Mouse (Mus musculus) adipocyte (in vitro differentiated cells): Measurements from ENCODE around the gene Cers6.

Experiments used
- DNase-seq: peaks from one replicate; pipeline ENCODE4 v3.0.0-alpha.2; 2016; ENCODE audit warnings: low spot score

Cers6 gene

GRCm38 (mm10) chr2:69119718-69120117, 258.5 kb downstream of the Cers6 start:
- DNase-seq: no peak

GRCm38 (mm10) chr2:69121681-69122080, 260.4 kb downstream of the Cers6 start:
- DNase-seq: no peak

GRCm38 (mm10) chr2:69125425-69125824, 264.2 kb downstream of the Cers6 start:
- DNase-seq: no peak

DNA sequence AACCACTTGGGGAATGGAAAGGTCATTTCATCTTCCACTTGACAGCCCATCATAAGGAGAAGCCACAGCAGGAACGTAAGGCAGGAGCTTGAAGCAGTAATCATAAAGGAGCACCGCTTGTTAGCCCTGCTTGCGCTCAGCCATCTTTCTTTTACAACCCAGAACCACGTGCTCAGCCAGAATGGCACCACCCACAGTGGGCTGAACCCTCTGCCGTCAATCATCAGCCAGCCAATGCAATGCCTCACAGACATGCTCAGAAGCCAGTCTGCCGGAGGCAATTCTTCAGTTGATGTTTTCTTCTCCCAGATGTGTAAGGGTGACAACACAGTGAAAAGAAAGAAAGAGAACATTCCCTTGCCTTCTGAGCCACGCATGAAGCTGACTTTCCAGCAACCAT, 267.1 kb downstream of the Cers6 start:
- no peak for DNase-seq

DNA sequence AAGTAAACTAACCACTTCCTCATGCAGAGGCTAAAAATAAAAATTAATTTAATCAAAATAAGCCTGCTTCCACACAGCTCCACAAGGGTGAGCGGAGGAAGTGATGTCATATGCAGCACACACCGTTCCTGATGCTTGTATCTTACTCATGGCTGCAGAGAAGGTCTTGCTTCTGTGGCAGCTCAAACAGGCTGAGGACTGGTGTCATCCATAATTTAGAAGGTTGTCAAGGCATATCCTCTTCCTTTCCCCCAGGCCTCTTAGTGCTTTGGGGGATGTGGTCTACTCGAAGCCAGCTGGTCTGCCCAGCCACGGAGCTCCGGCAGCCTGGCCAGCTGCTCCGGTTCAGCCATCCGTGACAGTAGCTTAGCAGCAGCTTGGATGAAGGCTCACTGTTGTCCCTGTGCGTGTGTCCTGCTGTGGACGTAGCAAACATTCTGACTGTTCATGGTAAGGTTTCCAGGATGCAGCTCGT, 267.7 kb downstream of the Cers6 start:
- no peak for DNase-seq

GRCm38 (mm10) chr2:69129425-69130210, 268.4 kb downstream of the Cers6 start:
- DNase-seq: no peak

GRCm38 (mm10) chr2:69132046-69132445, 270.8 kb downstream of the Cers6 start:
- no peak for DNase-seq

- no peak for DNase-seq
Observed at GRCm38 (mm10) chr2:69132488-69133040, 271.3 kb downstream of the Cers6 start.

DNA sequence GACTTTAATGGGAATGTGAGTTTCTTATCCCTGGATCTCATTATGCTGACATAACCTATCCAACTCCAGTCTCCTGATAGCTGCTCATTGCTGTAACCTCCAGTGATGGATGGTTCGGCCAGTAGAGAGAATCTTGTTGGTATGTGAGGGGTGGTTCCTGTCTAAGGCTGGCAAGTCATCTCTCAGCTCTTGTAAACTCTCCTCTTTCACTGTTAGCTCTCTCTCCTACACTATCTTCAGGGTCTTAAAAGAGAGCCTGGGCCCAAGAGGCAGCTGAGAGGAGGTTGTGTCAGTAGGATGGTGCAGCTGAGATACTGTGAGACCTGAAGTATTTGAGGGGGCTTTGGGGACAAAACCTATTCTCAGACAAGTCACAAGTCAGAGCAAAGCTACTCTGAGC, 272.9 kb downstream of the Cers6 start:
- no peak for DNase-seq

DNA sequence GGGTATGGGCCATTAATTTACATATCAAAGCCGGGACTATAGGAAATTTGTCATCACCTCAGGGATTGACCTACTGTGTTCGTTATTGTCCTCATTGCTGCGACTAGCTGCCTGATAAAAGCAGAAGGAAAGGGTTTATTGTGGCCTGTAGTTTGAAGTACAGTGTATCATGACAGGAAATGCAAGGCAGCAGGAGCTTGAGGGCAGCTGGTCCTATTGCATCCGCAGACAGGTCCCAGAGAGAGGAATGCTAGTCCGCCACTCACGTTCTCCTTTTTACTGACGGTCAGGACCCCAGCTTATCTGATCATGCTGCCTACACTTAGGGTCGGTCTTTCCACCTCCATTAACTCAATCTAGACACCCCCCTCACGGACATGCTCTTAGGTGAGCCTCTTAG, 273.7 kb downstream of the Cers6 start:
- no peak for DNase-seq

DNA sequence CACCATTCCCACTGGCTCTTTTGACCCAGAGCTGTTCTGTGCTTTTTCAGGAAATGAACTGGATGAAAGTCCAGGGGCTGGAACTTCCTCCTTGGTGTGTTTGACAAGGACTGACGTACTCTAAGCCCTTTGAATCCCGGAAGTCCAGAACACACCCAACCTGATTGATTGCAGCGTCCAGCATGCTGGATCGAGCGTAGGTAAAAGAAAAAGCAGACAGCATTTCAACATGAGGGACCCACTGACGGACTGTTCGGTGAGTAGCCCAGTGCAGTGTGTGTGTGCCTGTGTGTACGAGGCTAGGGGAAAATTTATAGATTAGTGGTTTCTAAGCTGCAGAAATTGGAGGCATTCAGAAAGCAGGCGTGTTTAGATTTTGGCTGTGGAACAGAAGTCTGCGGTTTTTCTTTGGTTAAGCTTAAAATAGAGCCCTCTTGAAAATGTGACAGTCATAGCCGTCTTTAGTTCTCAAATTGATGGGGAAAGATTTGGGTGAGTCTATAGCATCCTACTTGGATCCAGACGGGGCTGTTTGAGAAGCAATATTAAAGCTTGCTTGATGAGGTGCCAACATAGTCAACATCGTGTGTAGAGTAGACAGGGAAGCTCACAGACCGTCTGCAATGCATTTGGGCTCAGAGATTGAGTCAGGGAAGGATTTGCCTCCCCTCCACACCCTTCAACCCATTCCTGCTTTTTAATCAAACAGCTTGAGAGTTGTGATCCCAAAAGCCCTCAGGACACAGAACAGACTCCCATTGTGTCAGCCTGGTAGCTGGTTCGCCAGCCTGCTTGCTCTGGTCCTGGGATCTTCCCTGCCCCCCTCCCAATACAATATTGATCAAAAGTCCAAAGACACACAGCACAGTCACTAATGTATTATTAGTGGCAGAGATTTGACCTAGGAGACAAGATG, 274.7 kb downstream of the Cers6 start, which contains the start of gene Nostrin:
Gene Nostrin (plus strand): TSS at position 140 of the 916 bp plus-strand sequence.
- no peak for DNase-seq

DNA sequence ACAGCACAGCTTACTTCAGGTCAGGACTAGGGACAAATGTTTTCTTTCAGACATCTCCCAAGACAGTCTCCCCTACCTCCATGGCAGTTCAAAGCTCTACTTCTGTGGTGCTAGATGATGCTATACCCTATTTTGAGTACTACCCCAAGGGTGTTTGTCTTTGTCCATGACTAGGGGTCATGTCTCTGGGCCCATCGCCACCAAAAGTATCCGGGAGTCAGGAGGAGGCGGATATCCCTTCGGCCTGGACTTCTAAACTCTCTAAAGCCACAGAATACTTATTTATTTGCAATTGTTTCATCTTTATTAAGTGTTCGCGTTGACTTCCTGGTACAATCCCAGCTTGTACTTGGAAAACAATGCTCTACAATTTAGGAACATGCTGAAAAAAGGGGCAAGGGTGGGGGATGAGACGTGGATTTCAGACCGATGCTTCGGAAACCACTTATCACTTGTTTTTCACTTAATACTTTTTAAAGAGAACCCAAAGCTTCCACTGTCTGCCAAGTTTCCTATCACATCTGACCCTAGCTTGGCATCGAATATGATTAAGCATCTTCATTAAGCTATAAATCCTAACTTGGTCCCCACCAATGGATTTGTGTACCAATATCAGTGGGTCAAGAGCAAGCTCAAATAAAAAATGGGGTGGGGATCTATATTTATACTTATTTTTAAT, 276.3 kb downstream of the Cers6 start:
- no peak for DNase-seq

DNA sequence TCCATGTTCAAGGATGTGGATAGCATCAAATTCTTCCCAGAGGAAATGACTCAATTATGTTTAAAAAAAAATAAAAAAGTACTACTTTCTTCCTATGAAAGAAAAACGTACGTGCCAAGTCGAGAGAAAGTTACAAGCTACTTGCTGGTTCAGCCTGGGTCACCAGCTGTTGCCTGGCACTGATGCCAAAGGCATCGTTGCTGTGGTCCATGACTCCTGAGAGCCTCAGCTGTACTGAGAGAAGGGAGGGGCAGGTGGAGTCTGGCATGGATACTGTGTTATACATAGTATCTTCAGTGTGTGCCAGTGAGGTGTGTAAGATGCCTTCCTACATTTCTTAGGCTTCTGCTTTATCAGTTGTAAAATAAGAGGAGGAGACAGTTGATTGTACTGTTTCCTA, 277.5 kb downstream of the Cers6 start:
- no peak for DNase-seq

DNA sequence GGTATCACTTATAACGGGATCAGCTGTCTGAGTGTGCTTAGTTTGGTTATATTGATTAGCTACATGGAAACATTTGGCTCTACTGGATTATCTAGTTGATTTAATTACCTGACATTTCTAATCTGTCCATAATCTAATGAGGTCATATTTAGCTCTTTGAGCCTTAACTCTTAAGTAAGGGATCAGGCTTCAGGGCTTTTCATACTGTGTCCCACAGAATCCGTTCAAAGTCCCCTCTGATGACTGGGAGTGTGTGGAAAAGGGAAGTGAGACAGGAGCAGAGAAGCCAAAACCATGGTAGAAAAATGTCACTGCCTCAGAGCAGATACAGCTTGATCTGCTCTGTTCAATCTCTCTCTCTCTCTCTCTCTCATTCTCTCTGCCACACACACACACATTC, 279.0 kb downstream of the Cers6 start:
- DNase-seq: no peak

GRCm38 (mm10) chr2:69140816-69141215, 279.6 kb downstream of the Cers6 start:
- DNase-seq: no peak

DNA sequence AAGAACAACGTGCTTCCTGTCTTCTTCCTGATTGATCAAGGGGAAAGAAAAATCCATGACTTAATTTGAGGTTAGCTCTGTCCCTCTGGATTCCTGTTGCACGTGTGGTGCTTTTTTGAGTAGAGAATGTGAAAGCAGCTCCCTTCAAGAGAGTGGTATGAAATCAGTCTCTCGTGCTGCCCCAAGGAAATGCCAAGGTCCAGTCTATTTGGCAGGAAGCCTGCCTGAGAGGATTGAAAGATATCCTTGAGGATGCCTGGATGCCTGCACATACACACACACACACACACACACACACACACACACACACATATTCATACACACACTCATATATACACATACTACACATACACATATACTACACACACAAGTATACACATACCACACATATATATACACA, 287.4 kb downstream of the Cers6 start:
- DNase-seq: no peak

- DNase-seq: no peak
Observed at GRCm38 (mm10) chr2:69149154-69149553, 287.9 kb downstream of the Cers6 start.

- DNase-seq: no peak
Observed at GRCm38 (mm10) chr2:69150841-69151240, 289.6 kb downstream of the Cers6 start.

DNA sequence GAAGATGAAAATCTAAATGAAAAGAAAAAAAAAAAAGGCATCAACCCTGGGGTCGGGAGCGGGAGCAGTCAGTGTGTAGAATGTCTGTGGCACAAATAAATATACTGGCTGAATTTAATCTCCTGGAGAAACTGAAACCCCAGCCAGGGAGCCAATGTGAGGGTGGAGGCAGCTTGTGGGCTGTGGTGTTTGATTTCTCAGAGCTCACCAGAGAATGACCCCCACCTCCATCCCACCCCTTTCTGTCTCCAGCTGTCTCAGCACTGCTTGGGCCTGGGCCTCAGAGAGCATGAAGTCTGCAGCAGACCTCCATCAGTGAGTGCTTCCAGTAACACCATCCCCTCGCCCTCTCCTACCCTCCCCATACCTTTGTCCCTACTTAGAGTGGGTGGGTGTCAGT, 294.6 kb downstream of the Cers6 start:
- DNase-seq: no peak

DNA sequence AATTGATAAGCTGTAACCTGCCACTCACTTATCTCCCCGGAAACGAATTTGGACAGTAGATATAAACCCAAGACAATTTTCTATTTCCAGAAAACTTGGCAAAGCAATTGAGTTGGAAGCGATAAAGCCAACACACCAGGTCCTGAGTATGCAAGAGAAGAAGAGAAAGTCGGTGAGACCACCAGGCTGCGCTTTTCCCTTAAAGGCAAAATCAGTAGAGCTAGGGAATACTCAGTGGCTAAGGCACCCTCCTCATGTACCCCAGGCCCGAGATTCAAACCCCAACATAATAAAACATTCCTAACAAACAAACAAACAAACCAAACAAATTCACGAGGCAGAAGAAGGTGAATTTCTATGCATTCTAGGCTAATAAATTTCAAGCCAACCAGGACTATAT, 295.0 kb downstream of the Cers6 start:
- no peak for DNase-seq

DNA sequence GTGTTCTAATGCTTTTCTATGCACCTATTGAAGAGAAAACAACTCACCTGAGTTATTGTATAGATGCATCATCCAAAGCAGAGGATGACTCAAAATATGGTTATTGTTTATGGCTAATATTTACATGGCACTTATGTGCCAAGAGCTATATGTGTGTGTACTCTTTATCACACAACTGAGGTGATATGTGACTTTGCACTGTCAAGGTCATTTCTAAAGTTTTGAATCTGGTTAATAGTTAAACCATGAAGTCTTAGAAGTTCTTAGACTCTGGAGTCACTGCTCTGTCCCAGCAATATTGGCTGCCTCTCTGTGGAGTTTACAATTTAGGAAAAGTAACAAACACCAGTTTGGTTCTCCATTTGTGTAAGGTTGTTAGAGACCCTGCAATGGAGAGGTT, 297.7 kb downstream of the Cers6 start:
- no peak for DNase-seq
